Mouse (Mus musculus) limb, embryonic 11.5 days (tissue): ENCODE measurements around the gene Dgkz. TPM values are rescaled to one million over a fixed set of nuclear protein-coding genes. Genes with fewer than 3 reads are reported as not detected.

Source experiments
- ATAC-seq: fragments of 200-750 bp; cut with Nextera tagmentation; 2 replicates; pipeline ENCODE4 v1.8.0; 2017; ENCODE audit warnings: low read depth; ENCODE audit not compliant: insufficient number of reproducible peaks, low FRiP score, low TSS enrichment
- DNase-seq: peaks from one replicate; pipeline ENCODE4 v3.0.0-alpha.2; 2015; ENCODE audit warnings: low spot score
- H3K27ac ChIP-seq: fragments of 300-500 bp; sonication (generic); replicated peaks from 2 replicates; pipeline ENCODE4 v1.5.1; 2014; ENCODE audit warnings: low read depth, mild to moderate bottlenecking, low read length
- H3K27me3 ChIP-seq: fragments of 300-500 bp; sonication (generic); 2 replicates; pipeline ENCODE4 v1.6.1; 2014; ENCODE audit warnings: mild to moderate bottlenecking, low read length, mixed read lengths; ENCODE audit not compliant: control insufficient read depth, insufficient read depth
- H3K36me3 ChIP-seq: fragments of 300-500 bp; sonication (generic); 2 replicates; pipeline ENCODE4 v1.6.1; 2014; ENCODE audit warnings: mild to moderate bottlenecking, low read length, moderate library complexity, mixed read lengths; ENCODE audit not compliant: control insufficient read depth, insufficient read depth
- H3K4me1 ChIP-seq: fragments of 300-500 bp; sonication (generic); 2 replicates; pipeline ENCODE4 v1.6.1; 2014; ENCODE audit warnings: low read length, mixed read lengths; ENCODE audit not compliant: control insufficient read depth, insufficient read depth
- H3K4me2 ChIP-seq: fragments of 300-500 bp; sonication (generic); 2 replicates; pipeline ENCODE4 v1.6.1; 2014; ENCODE audit warnings: low read depth, mild to moderate bottlenecking, moderate library complexity; ENCODE audit not compliant: severe bottlenecking
- H3K4me3 ChIP-seq: fragments of 300-500 bp; sonication (generic); 2 replicates; pipeline ENCODE4 v1.5.1; 2014; ENCODE audit warnings: low read depth, low read length
- H3K9ac ChIP-seq: fragments of 300-500 bp; sonication (generic); 2 replicates; pipeline ENCODE4 v1.6.1; 2014; ENCODE audit warnings: mild to moderate bottlenecking, low read length
- H3K9me3 ChIP-seq: fragments of 300-500 bp; sonication (generic); 2 replicates; pipeline ENCODE4 v1.6.1; 2016; ENCODE audit warnings: low read length; ENCODE audit not compliant: control insufficient read depth
- WGBS: fragments of 180-500 bp; shearing (Covaris S2); extraction: QIAGEN DNeasy Blood & Tissue Kit; methylation state at CpG from one replicate; pipeline ENCODE4 v1.1.7; 2014; 5-methylcytosine and 5-hydroxymethylcytosine counted together
- polyA plus RNA-seq: library from polyadenylated mRNA; unstranded; fragments of >200 nt; fragmentation: Nextera tagmentation; extraction: Ambion mirVana; gene quantifications from 2 replicates; pipeline ENCODE4 v1.2.1, GENCODE M21; 2014

Gene Dgkz
- polyA plus RNA-seq, 1 experiment from 2014 or later = 36.9 TPM

DNA sequence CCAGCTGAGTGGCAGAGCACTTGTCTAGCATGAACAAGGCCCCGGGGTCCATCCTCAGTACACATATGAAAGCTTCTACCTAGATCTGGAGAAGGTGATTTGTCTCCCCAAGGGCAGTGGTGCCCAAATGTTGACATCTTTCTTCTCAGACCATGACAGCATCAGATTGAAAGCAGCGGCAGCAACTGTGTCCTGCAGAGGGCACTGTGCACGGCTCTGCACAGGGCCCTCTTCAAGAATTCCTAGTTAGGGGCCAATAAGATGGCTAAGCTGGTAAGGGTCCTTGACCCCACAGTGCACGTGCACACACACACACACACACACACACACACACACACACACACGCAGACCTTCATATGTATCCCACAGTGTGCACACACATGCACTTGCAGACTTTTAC is 39.2 kb upstream of the Dgkz start:
- 81% methylated on average over 5 of the region's 5 CpGs for WGBS
- Histone ChIP-seq H3K27me3 (no peaks in the 10 kb centered on the region), H3K4me2 (no peak overlapping the region), H3K4me3 (no peak overlapping the region), H3K9ac (no peak overlapping the region), H3K4me1 (peaks cover 10% of the 10 kb centered on the region), H3K27ac (no peak overlapping the region), H3K36me3 (no peaks in the 10 kb centered on the region), H3K9me3 (no peaks in the 10 kb centered on the region)
- DNase-seq (no peak), ATAC-seq (no peak)

- Histone ChIP-seq H3K9ac (no peak overlapping the region), H3K36me3 (no peaks in the 10 kb centered on the region), H3K27me3 (no peaks in the 10 kb centered on the region), H3K27ac (no peak overlapping the region), H3K4me2 (no peak overlapping the region), H3K4me1 (peaks cover 10% of the 10 kb centered on the region), H3K9me3 (no peaks in the 10 kb centered on the region), H3K4me3 (no peak overlapping the region)
- ATAC-seq (no peak), DNase-seq (no peak)
- WGBS = 86% methylated on average over 6 of the region's 6 CpGs
Observed at GRCm38 (mm10) chr2:92014248-92014647, 38.6 kb upstream of the Dgkz start.

GRCm38 (mm10) chr2:92012768-92013445 is 37.2 kb upstream of the Dgkz start:
- no peak overlapping the region for H3K4me2 ChIP-seq

GRCm38 (mm10) chr2:92011424-92012353 is 36.0 kb upstream of the Dgkz start:
- no peaks in the 10 kb centered on the region for H3K9me3 ChIP-seq
- H3K9ac ChIP-seq = no peak overlapping the region
- no peak overlapping the region for H3K4me3 ChIP-seq
- H3K27ac ChIP-seq = no peak overlapping the region
- no peaks in the 10 kb centered on the region for H3K36me3 ChIP-seq
- H3K4me1 ChIP-seq = peaks cover 17% of the 10 kb centered on the region
- WGBS = 81% methylated on average over 12 of the region's 12 CpGs
- no peak for ATAC-seq
- no peak overlapping the region for H3K4me2 ChIP-seq
- H3K27me3 ChIP-seq = no peaks in the 10 kb centered on the region
- no peak for DNase-seq

More at GRCm38 (mm10) chr2:92012768-92013445, 37.2 kb upstream of the Dgkz start:
- H3K4me1 ChIP-seq = peaks cover 10% of the 10 kb centered on the region
- peak overlapping the region; percentile 19; the same call in 1 of the 2 replicates for H3K9ac ChIP-seq
- H3K4me3 ChIP-seq = no peak overlapping the region
- peak; percentile 38 for DNase-seq
- no peaks in the 10 kb centered on the region for H3K9me3 ChIP-seq
- H3K36me3 ChIP-seq = no peaks in the 10 kb centered on the region
- H3K27ac ChIP-seq = no peak overlapping the region; the same call in 1 of the 2 replicates
- H3K27me3 ChIP-seq = no peaks in the 10 kb centered on the region
- 0 out of 2 replicates have a peak, but pooled peaks have one; percentile 10 for ATAC-seq
- WGBS = 17% methylated on average over 8 of the region's 8 CpGs

DNA sequence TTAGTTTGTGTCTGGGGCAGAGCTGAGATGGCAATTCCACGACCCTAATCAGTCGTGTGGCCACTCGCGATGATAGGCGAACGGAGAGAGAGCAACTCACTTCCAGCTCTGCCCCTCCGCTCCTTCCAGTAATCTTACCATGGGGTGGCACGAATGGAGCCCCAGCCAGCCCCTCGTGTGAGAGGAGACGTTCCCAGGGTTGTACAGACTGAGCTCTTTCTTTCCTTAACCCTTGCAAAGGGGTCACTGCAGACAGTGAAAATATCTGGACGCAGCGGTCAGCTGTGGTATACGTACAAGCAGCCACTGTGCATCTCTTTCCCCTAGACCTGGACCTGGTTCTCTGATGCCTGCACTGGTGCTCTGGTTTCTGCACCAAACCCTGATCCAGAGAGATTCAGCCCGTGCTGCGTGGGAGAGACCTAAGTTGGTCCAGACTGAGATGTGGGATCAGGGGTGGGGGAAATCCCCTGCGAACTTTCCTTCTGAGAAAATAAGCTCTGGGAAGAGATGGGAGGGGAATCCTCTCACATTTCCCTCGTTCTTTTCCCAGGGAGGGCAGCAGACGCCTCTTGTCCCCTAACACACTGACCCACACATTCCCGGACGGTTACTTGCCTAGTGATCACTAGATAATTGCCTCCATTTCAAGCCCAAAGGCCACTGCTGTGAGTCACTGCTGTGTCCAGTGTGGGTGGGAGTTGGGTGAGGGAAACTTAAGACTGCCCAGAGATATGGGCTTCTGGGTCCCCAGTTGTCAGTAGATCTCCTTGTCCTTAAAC is 33.1 kb upstream of the Dgkz start:
- WGBS = 3% methylated on average over 20 of the region's 20 CpGs
- peak overlapping the region; percentile 70 for H3K9ac ChIP-seq
- H3K4me2 ChIP-seq = peak overlapping the region; percentile 88
- H3K4me3 ChIP-seq = peak overlapping the region; percentile 45
- 0 out of 2 replicates have a peak, but pooled peaks cover 3% of the 10 kb centered on the region for H3K27me3 ChIP-seq
- ATAC-seq = peak; percentile 2; the same call in 1 of the 2 replicates
- peaks cover 17% of the 10 kb centered on the region for H3K4me1 ChIP-seq
- DNase-seq = no peak
- H3K27ac ChIP-seq = no peak overlapping the region
- H3K9me3 ChIP-seq = no peaks in the 10 kb centered on the region
- H3K36me3 ChIP-seq = no peaks in the 10 kb centered on the region

- ATAC-seq = peak; percentile 97
- Histone ChIP-seq H3K9ac (peak overlapping the region; percentile 70), H3K27ac (0 out of 2 replicates have a peak overlapping the region, but pooled peaks have one; percentile 45), H3K36me3 (no peaks in the 10 kb centered on the region), H3K27me3 (0 out of 2 replicates have a peak, but pooled peaks cover 3% of the 10 kb centered on the region), H3K4me3 (peak overlapping the region; percentile 45), H3K9me3 (no peaks in the 10 kb centered on the region), H3K4me2 (peak overlapping the region; percentile 88), H3K4me1 (peaks cover 12% of the 10 kb centered on the region)
- peak; percentile 96 for DNase-seq
- WGBS = 0% methylated on average over 31 of the region's 34 CpGs
Observed at GRCm38 (mm10) chr2:92007933-92008622, 32.4 kb upstream of the Dgkz start.

DNA sequence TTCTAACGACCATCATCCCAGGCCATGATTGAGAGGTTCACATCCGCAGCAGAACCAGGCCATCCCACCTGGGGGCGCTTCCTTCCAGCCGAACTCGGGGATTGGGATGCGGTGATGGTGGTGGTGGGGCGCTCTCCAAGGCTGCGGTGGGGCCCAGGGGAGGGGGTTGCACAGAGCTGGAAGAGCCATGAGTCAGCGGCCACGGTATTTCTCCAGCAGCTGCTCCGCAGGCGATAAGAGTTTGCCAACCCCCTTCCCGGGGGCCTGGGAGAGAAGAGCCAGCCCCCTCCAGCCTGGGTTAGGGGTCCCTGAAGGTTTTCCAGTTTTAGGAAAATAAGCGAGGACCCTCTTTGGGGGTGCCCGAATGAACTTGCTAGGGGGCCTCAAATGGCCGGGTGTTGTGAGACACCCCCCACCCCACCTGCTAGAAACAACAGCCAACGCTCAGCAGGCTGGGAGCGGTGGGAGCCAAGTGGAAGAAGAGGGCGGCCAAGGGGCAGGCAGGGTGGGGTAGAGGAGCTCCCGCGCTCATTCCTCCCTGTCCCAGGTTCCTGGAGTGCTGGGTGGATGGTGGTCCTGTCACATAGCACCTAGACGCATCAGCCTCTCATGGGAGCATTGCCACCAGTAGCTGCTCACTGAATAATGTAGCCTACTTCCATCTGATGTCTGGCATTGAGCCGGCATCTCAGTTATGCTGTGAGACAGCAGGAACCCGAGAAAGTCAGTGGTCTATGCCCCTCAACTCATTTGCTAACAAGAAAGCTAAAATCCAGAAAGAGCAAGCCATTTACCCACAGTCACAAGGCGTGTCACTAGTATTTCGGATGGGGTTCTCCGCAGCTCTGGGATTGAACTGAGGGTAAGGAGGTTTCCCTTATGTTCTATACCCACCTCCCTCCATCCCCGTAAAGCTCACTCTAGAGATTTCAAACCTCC is 31.6 kb upstream of the Dgkz start:
- H3K4me2 ChIP-seq = peak overlapping the region; percentile 88
- no peaks in the 10 kb centered on the region for H3K9me3 ChIP-seq
- peak overlapping the region; percentile 60 for H3K9ac ChIP-seq
- no peak overlapping the region for H3K27ac ChIP-seq
- H3K4me1 ChIP-seq = peaks cover 8% of the 10 kb centered on the region
- DNase-seq = peak; percentile 68
- 1% methylated on average over 28 of the region's 28 CpGs for WGBS
- peak overlapping the region; percentile 45 for H3K4me3 ChIP-seq
- no peak for ATAC-seq
- H3K36me3 ChIP-seq = no peaks in the 10 kb centered on the region
- 0 out of 2 replicates have a peak, but pooled peaks cover 3% of the 10 kb centered on the region for H3K27me3 ChIP-seq
